Mouse (Mus musculus) thymus, postnatal 36 days (tissue): ENCODE results near the gene Vmn1r217.
"Not testable (repeated sequence)": the region's sequence is repeated elsewhere in the genome, so short reads cannot be mapped to it uniquely, and the experiment has no call there.

Experiments used
- DNase-seq, 2 experiments: peaks; one replicate each; pipeline ENCODE4 v3.0.0; 2022; ENCODE audit warnings: mixed read lengths in 2 of 2

Gene Vmn1r217

GRCm38 (mm10) chr13:23118126-23118525 lies at the start of gene Vmn1r217:
Gene Vmn1r217, minus strand, starts transcription at chr13:23118226.
- not testable (repeated sequence) for DNase-seq

GRCm38 (mm10) chr13:23166471-23166870 lies 48.4 kb upstream of the Vmn1r217 start:
- not testable (repeated sequence) for DNase-seq

- DNase-seq = no peak
Observed at GRCm38 (mm10) chr13:23159012-23159411, 41.0 kb upstream of the Vmn1r217 start, which contains the start of gene Vmn1r219. Gene Vmn1r219, plus strand, starts transcription at chr13:23159312.

GRCm38 (mm10) chr13:23157848-23158247 lies 39.8 kb upstream of the Vmn1r217 start:
- no peak for DNase-seq

- no peak for DNase-seq
Observed at GRCm38 (mm10) chr13:23138880-23139279, 20.9 kb upstream of the Vmn1r217 start.

- no peak for DNase-seq
Observed at GRCm38 (mm10) chr13:23133501-23133900, 15.5 kb upstream of the Vmn1r217 start.

GRCm38 (mm10) chr13:23133099-23133498 lies 15.1 kb upstream of the Vmn1r217 start, which contains the start of gene Vmn1r218:
Gene Vmn1r218, plus strand, starts transcription at chr13:23133155.
- DNase-seq = no peak

- DNase-seq = no peak
Observed at GRCm38 (mm10) chr13:23120611-23121010, 2.6 kb upstream of the Vmn1r217 start.

GRCm38 (mm10) chr13:23094386-23094785 lies 23.6 kb downstream of the Vmn1r217 start:
- DNase-seq = no peak

GRCm38 (mm10) chr13:23069312-23069711 lies 48.7 kb downstream of the Vmn1r217 start:
- no peak for DNase-seq

- DNase-seq = no peak
Observed at GRCm38 (mm10) chr13:23067725-23068124, 50.3 kb downstream of the Vmn1r217 start, which contains the start of gene Vmn1r215. Gene Vmn1r215, plus strand, starts transcription at chr13:23068025.

- DNase-seq = no peak
Observed at GRCm38 (mm10) chr13:23057778-23058177, 60.2 kb downstream of the Vmn1r217 start.
